Mouse (Mus musculus) spleen, adult 2 months (tissue): ENCODE results near the gene Stum.

ENCODE experiments used
- CTCF ChIP-seq: fragments of 200-500 bp; IDR thresholded peaks from 2 replicates; pipeline ENCODE4 v1.5.1; 2011; ENCODE audit warnings: mild to moderate bottlenecking, inconsistent platforms; ENCODE audit not compliant: insufficient read depth, insufficient read length, insufficient replicate concordance; ENCODE audit errors: extremely low read depth
- POLR2A ChIP-seq: fragments of 200-500 bp; IDR thresholded peaks from 2 replicates; pipeline ENCODE4 v1.6.1; 2011; ENCODE audit warnings: low read depth, low read length, inconsistent platforms

DNA sequence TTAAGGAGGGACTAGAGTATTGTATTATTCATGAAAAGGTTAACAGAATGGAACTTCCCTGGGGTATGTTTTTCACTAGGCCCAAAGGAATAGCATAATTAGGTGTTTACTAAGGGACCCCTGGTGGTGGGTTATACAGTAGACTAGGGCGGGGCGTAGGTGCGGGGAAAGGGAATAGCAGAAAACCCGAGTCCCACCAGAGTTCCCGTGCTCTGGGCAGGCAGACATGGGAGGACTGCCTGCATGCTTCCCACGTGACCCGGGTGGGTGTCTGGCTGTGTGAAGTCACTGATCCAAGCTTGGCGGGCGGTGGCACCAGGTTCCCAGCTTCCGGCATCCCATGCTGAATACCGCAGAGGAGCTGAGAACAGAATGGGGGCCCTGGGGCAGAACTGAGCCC lies 49.4 kb upstream of the Stum start:
- TF ChIP-seq CTCF (no peak), POLR2A (no peak)
